Mouse (Mus musculus) G1E (cell line): Measurements from ENCODE around the gene Kansl1l. TPM values are rescaled to one million over a fixed set of nuclear protein-coding genes. Genes with fewer than 3 reads are reported as not detected.
A peak's percentile ranks its signal among the peaks of the same experiment; 100 is the strongest.

Experiments
- ATAC-seq: 2 replicates; pipeline ENCODE4 v1.8.0; 2016; ENCODE audit warnings: mild to moderate bottlenecking; ENCODE audit not compliant: insufficient number of reproducible peaks, poor library complexity, low FRiP score, severe bottlenecking; ENCODE audit errors: extremely low read depth
- DNase-seq: peaks from one replicate; pipeline ENCODE4 v3.0.0; 2012; ENCODE audit warnings: low spot score
- H3K27me3 ChIP-seq: 2 replicates; pipeline ENCODE4 v1.6.1; 2012; ENCODE audit warnings: mild to moderate bottlenecking, low read length, inconsistent platforms; ENCODE audit not compliant: insufficient read depth
- H3K36me3 ChIP-seq: replicated peaks from 2 replicates; pipeline ENCODE3; 2012; ENCODE audit warnings: mild to moderate bottlenecking, inconsistent platforms
- H3K4me1 ChIP-seq: 2 replicates; pipeline ENCODE4 v1.6.1; 2012; ENCODE audit warnings: low read depth, low read length, inconsistent platforms, mixed read lengths; ENCODE audit not compliant: insufficient read depth
- H3K4me3 ChIP-seq: 2 replicates; pipeline ENCODE4 v1.5.1; 2012; ENCODE audit warnings: low read depth, mild to moderate bottlenecking, inconsistent platforms, low read length, moderate library complexity, mixed read lengths
- H3K9me3 ChIP-seq: replicated peaks from 2 replicates; pipeline ENCODE4 v1.6.1; 2012; ENCODE audit warnings: inconsistent platforms
- CTCF ChIP-seq: IDR thresholded peaks from 2 replicates; pipeline ENCODE4 v1.5.1; 2012; ENCODE audit warnings: low read depth, low read length, inconsistent platforms, mixed read lengths
- GATA1 ChIP-seq: IDR thresholded peaks from 2 replicates; pipeline ENCODE4 v1.6.1; 2012; ENCODE audit warnings: borderline replicate concordance, low read length, inconsistent platforms, mixed read lengths
- GATA2 ChIP-seq: IDR thresholded peaks from 2 replicates; pipeline ENCODE4 v1.6.1; 2012; ENCODE audit warnings: low read depth, low read length, inconsistent platforms, borderline replicate concordance
- POLR2AphosphoS5 ChIP-seq: IDR thresholded peaks from 2 replicates; pipeline ENCODE4 v1.6.1; 2012; ENCODE audit warnings: low read depth, low read length, inconsistent platforms; ENCODE audit not compliant: insufficient replicate concordance
- TAL1 ChIP-seq: conservative IDR thresholded peaks from 2 replicates; pipeline ENCODE4 v1.6.1; 2012; ENCODE audit warnings: low read depth, low read length, inconsistent platforms, mixed read lengths
- polyA plus RNA-seq: library from polyadenylated mRNA; stranded (reverse); fragments of >175 nt; gene quantifications from 2 replicates; pipeline ENCODE4 v1.2.3, GENCODE M21; 2012
- total RNA-seq, 2 experiments: library from RNA; stranded (forward) in 1 of 2; stranded (reverse) in 1 of 2; fragments of 200-1000 nt in 1 of 2; fragments of >200 nt in 1 of 2; fragmentation: Nextera tagmentation in 1 of 2; gene quantifications; 2 replicates each; pipeline ENCODE4 v1.2.3; 2014 to 2017

Gene Kansl1l
- total and polyA plus RNA-seq, 3 experiments: 0.94 to 28.8 (median 18.7) TPM

DNA sequence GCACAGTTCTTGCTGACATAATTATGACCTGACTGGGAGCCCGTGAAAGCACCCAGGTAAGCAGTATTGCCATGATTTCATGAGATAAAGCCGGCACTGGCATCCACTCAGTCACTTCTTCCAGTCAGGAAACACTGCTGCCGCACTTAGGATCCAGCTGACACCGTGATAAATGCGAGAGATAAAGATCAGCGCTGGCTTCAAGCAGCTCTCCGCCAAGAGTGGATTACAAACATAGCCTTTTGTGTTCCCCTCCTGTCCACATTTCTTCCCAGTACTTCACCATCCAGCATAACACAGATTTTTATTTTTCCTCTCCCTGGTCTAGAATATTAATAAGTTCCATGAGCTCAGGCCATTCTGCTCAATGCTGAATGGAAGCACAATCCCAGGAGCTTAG lies 2.9 kb upstream of the Kansl1l start:
- ATAC-seq (no peak), DNase-seq (no peak)
- no peaks in the 10 kb centered on the region for H3K9me3 ChIP-seq
- H3K36me3 ChIP-seq: peaks cover 8% of the 10 kb centered on the region
- H3K4me3 ChIP-seq: no peak overlapping the region
- no peaks in the 10 kb centered on the region for H3K27me3 ChIP-seq
- TF ChIP-seq CTCF: no peak
- no peak for TF ChIP-seq POLR2AphosphoS5
- TF ChIP-seq GATA1: no peak
- TF ChIP-seq TAL1: no peak
- TF ChIP-seq GATA2: no peak
- peaks cover 16% of the 10 kb centered on the region for H3K4me1 ChIP-seq

DNA sequence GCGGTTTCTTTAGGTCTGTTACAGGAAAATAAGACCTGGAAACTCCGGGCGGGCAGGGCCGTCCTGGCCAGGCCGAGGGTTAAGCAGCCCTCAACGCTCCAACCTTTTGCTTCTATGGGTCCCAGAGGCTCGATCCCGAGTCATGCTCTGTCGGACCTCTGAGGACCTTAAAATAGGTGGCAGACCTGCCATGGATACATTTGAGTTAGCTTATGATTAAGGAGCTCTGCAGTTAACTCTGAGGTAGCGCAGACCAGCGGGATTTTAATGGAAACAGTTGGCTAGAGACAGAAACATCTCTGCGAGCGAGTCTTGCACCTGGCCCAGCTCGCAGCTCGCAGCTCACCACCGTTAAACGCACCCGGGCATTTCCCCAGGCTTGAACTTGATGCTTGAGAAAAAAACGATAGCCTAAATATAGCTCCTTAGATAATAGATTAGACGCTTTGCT lies 528 bp upstream of the Kansl1l start:
- Histone ChIP-seq H3K27me3 (no peaks in the 10 kb centered on the region), H3K4me1 (peaks cover 25% of the 10 kb centered on the region), H3K36me3 (peaks cover 4% of the 10 kb centered on the region), H3K9me3 (no peaks in the 10 kb centered on the region), H3K4me3 (peak overlapping the region; percentile 83)
- DNase-seq (peak; percentile 16), ATAC-seq (no peak)
- TF ChIP-seq CTCF (no peak), GATA1 (no peak)

DNA sequence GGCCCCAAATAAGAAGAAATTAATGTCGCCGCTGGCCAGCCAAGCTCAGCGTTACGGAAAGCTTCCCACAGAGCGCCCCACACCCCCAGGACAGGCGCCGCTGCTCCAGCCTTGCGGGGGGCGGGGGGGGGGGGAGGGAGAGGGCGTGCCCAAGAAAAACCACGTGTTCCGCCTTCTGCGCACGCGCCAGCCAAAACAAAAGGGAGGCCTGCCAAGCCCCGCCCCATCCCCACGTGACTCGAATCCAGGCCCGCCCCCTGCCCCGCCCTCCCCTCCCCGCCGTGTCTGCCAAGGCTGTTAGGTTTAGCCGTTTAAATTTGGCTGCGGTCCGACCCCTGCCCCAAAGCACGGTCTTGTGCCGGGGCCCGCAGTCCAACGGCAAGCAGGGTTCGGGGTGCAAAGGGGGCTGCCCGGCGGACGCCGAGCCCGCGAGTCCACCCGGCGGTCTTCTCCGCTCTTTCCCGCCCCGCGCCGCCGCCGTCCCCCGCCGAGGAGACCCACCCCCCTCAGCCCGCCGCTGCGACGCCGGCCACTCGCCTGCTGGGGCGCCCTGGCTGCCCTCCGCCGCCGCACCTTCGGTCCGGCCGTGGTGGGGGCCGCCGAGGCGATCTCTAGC lies 417 bp downstream of the Kansl1l start:
- no peak for TF ChIP-seq POLR2AphosphoS5
- TF ChIP-seq GATA1: no peak
- no peak for TF ChIP-seq CTCF
- no peak for TF ChIP-seq GATA2
- TF ChIP-seq TAL1: no peak
- DNase-seq (peak; percentile 81), ATAC-seq (peak; percentile 35)
- H3K27me3 ChIP-seq: no peaks in the 10 kb centered on the region
- H3K9me3 ChIP-seq: no peaks in the 10 kb centered on the region
- H3K4me3 ChIP-seq: peak overlapping the region; percentile 83
- peaks cover under 1% of the 10 kb centered on the region for H3K36me3 ChIP-seq
- H3K4me1 ChIP-seq: peaks cover 27% of the 10 kb centered on the region

DNA sequence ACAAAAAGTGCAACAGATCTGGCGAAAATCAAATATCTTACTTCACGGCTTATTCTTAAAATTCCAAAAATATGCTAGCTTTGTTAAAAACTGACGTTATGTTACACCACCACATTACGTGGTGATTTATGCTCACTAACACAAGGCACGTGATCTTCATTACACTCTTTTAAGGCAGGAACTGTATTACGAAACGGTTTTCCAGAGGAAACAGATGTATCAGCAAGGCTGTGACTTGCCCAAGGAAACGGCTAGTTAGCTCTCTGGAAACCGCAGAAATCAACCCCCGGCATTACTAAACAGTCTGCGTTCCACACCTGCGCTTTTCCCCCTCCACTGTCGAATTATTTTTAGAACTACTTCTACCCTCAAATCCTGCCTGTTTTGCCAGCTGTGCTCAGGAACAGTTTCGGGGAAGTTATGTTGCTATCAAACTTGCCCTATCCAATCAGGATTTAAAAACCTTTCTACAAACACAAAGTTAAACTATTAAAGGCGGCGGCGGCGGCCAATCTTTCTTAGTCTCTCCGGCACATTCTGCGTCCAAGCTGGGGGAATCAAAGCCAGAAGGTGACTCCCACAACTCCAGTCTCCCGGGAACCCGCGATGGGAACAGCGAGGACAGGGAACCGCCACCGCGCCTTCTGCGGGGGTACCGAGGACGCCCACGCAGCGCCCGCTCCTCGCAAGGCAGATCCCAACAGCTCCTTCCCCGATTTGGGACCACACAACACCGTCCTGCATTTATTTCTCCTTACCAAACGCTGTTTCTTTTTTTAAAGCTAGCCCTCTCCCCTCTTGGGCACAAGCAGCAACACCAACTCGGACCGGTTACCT lies 1.2 kb downstream of the Kansl1l start:
- no peaks in the 10 kb centered on the region for H3K27me3 ChIP-seq
- peaks cover 27% of the 10 kb centered on the region for H3K4me1 ChIP-seq
- no peaks in the 10 kb centered on the region for H3K9me3 ChIP-seq
- ATAC-seq: peak; percentile 56
- peak overlapping the region; percentile 83 for H3K4me3 ChIP-seq
- peak; percentile 28 for DNase-seq
- TF ChIP-seq CTCF: no peak
- TF ChIP-seq GATA1: no peak
- TF ChIP-seq GATA2: no peak
- no peak for TF ChIP-seq TAL1
- no peak for TF ChIP-seq POLR2AphosphoS5
- no peaks in the 10 kb centered on the region for H3K36me3 ChIP-seq

DNA sequence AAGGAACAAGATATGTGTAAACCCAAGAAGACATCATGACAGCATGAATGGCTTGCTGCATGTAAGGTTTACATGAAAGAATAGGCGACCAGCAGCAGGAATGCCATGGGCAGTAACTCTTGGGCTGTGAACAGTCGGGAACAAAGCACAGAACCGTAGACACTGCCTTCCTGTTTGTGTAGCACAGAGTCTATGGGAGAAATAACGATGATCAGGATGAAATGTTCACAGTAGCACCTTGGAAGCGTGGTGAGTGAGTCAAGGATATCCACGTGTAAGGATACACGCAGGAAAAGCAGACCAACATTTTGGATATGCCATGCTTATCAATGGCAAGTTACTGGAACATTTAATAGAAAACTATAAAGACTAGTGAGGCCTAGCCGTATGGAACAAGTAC lies 2.6 kb downstream of the Kansl1l start:
- ATAC-seq (no peak), DNase-seq (no peak)
- H3K4me3 ChIP-seq: no peak overlapping the region
- H3K4me1 ChIP-seq: peaks cover 22% of the 10 kb centered on the region
- TF ChIP-seq TAL1: no peak
- no peak for TF ChIP-seq GATA2
- TF ChIP-seq CTCF: no peak
- TF ChIP-seq GATA1: no peak
- no peak for TF ChIP-seq POLR2AphosphoS5
- H3K27me3 ChIP-seq: no peaks in the 10 kb centered on the region
- no peaks in the 10 kb centered on the region for H3K36me3 ChIP-seq
- H3K9me3 ChIP-seq: no peaks in the 10 kb centered on the region

DNA sequence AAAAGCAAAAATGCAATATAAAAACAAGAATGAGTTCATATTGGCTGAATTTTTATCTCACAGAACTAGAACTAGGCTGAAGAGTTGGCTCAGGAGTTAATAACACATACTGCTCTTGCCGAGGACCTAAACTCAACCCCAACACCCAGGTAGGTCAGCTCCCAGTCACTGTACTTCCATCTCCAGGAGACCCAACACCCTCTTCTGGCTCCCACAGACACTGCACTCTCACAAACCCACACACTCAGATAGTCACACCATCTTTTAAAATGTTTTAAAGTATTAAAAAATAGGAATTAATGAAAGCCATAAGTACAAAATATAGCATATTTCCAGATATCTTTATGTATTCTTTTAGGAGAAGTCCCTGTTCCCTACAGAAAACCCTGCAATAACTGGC lies 4.2 kb downstream of the Kansl1l start:
- DNase-seq (no peak), ATAC-seq (no peak)
- H3K4me1 ChIP-seq: peaks cover 18% of the 10 kb centered on the region
- no peaks in the 10 kb centered on the region for H3K9me3 ChIP-seq
- no peaks in the 10 kb centered on the region for H3K36me3 ChIP-seq
- TF ChIP-seq GATA2 (no peak), POLR2AphosphoS5 (no peak), CTCF (no peak), TAL1 (no peak), GATA1 (no peak)
- no peak overlapping the region for H3K4me3 ChIP-seq
- H3K27me3 ChIP-seq: no peaks in the 10 kb centered on the region
